Mouse (Mus musculus): ENCODE results near the gene Crtc2.
A peak's percentile ranks its signal among the peaks of the same experiment; 100 is the strongest.
"Not testable (repeated sequence)": the region's sequence is repeated elsewhere in the genome, so short reads cannot be mapped to it uniquely, and the experiment has no call there.

Gene Crtc2

GRCm38 (mm10) chr3:90266901-90267775, 13.2 kb downstream of the Crtc2 start:
- DNase-seq (ENCODE audit: low read depth, low spot score): peak; percentile 48

- DNase-seq (ENCODE audit: low read depth, low spot score): no peak
These were observed 14.2 kb downstream of the Crtc2 start for GRCm38 (mm10) chr3:90268190-90268589.

GRCm38 (mm10) chr3:90268971-90269370, 15.0 kb downstream of the Crtc2 start:
- DNase-seq (ENCODE audit: low read depth, low spot score): no peak

- DNase-seq (ENCODE audit: low read depth, low spot score): no peak
These were observed 16.8 kb downstream of the Crtc2 start for GRCm38 (mm10) chr3:90270784-90271183.

GRCm38 (mm10) chr3:90272170-90272569, 18.2 kb downstream of the Crtc2 start:
- DNase-seq (ENCODE audit: low read depth, low spot score): no peak

- no peak for DNase-seq (ENCODE audit: low read depth, low spot score)
These were observed 19.9 kb downstream of the Crtc2 start for GRCm38 (mm10) chr3:90273855-90274254.

GRCm38 (mm10) chr3:90275286-90275685, 21.3 kb downstream of the Crtc2 start:
- DNase-seq (ENCODE audit: low read depth, low spot score): no peak

GRCm38 (mm10) chr3:90276858-90277257, 22.9 kb downstream of the Crtc2 start:
- DNase-seq (ENCODE audit: low read depth, low spot score): no peak

GRCm38 (mm10) chr3:90277793-90278192, 23.8 kb downstream of the Crtc2 start:
- DNase-seq (ENCODE audit: low read depth, low spot score): no peak

- DNase-seq (ENCODE audit: low read depth, low spot score): no peak
These were observed 24.2 kb downstream of the Crtc2 start for GRCm38 (mm10) chr3:90278211-90278610.

- DNase-seq (ENCODE audit: low read depth, low spot score): no peak
These were observed 25.3 kb downstream of the Crtc2 start for GRCm38 (mm10) chr3:90279216-90279615.

- DNase-seq (ENCODE audit: low read depth, low spot score): no peak
These were observed 25.8 kb downstream of the Crtc2 start for GRCm38 (mm10) chr3:90279743-90280142.

GRCm38 (mm10) chr3:90280708-90281107, 26.7 kb downstream of the Crtc2 start:
- no peak for DNase-seq (ENCODE audit: low read depth, low spot score)

GRCm38 (mm10) chr3:90284150-90284549, 30.2 kb downstream of the Crtc2 start:
- no peak for DNase-seq (ENCODE audit: low read depth, low spot score)

- DNase-seq (ENCODE audit: low read depth, low spot score): not testable (repeated sequence)
These were observed 35.4 kb downstream of the Crtc2 start for GRCm38 (mm10) chr3:90289403-90289802.

- DNase-seq (ENCODE audit: low read depth, low spot score): no peak
These were observed 36.6 kb downstream of the Crtc2 start for GRCm38 (mm10) chr3:90290602-90291001.

GRCm38 (mm10) chr3:90291982-90292344, 38.0 kb downstream of the Crtc2 start:
- DNase-seq (ENCODE audit: low read depth, low spot score): no peak

- peak; percentile 99 for DNase-seq (ENCODE audit: low read depth, low spot score)
These were observed 38.6 kb downstream of the Crtc2 start, which contains the start of gene Gatad2b for GRCm38 (mm10) chr3:90292345-90293275. TSS of gene Gatad2b (plus strand) at chr3:90293178.

GRCm38 (mm10) chr3:90293352-90294063, 39.5 kb downstream of the Crtc2 start:
- peak; percentile 74 for DNase-seq (ENCODE audit: low read depth, low spot score)

GRCm38 (mm10) chr3:90294064-90294440, 40.1 kb downstream of the Crtc2 start:
- no peak for DNase-seq (ENCODE audit: low read depth, low spot score)

- DNase-seq (ENCODE audit: low read depth, low spot score): no peak
These were observed 40.7 kb downstream of the Crtc2 start for GRCm38 (mm10) chr3:90294651-90295050.

GRCm38 (mm10) chr3:90305801-90306200, 51.8 kb downstream of the Crtc2 start:
- DNase-seq (ENCODE audit: low read depth, low spot score): no peak
